Mouse (Mus musculus) left cerebral cortex, postnatal 36 days (tissue): ENCODE measurements around the gene Sipa1. TPM values are rescaled to one million over a fixed set of nuclear protein-coding genes. Genes with fewer than 3 reads are reported as not detected.
A peak's percentile ranks its signal among the peaks of the same experiment; 100 is the strongest.

ENCODE experiments used
- DNase-seq, 2 experiments: peaks; one replicate each; pipeline ENCODE4 v3.0.0; 2021 to 2022; ENCODE audit warnings: low spot score in 2 of 2, mixed read lengths in 1 of 2
- intact Hi-C: fragments of 180-260 bp; cut with DNase I; formaldehyde crosslinking; loops from one replicate; pipeline ENCODE4 v1.15.1; 2025
- microRNA-seq: library from miRNA; unstranded; fragments of <30 nt; microRNA quantifications from one replicate; pipeline ENCODE4 v1.2.0, GENCODE M21; 2022
- total RNA-seq, 2 experiments: library from RNA; stranded (reverse); gene quantifications; 2 replicates each; pipeline ENCODE4 v1.2.3; 2021

Gene Sipa1
- total RNA-seq, 2 experiments from 2014 or later = 14.0 to 22.8 TPM

DNA sequence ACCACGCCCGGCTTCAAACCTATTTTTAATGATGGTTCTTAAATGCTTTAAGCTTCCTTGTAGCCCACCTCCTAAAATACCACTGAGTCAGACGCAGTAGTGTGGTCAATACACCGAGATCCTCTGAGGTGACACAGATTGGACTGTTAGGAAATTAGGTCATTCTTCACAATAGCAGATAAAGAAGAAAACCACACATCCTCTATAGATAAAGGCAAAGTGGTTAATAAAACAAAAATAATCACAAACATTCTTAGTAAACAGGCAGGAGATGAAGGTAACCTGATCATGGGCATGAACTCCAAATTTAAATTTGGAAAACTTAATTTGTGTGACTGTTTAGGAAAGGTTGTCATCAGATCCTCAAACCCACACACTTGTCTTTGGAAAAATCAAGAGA lies 43.5 kb downstream of the Sipa1 start:
- intact Hi-C loops = loop anchor here (5.0 kb wide), 1 partner anchor 38 kb away; no protein-coding TSS in a partner anchor
- DNase-seq = no peak

DNA sequence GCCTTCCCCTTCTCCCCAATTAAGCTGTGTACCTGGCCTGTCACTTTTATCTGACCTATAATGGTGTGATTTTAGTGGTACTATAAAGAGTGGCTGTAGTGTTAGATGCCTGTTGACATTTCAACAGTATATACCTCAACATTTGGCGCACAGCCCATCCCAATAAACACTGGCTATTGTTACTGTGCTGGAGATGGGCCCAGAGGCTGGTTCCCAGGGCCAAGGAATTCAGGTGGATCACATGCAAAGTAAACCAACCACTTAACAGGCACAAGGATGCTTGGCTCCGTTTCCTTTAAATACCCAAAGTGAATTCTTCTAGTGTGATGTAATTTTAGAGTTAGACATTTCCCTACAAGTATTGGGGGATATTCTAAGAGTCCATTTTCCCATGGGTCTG lies 48.6 kb downstream of the Sipa1 start:
- DNase-seq = no peak
- intact Hi-C loops = no loop called here

DNA sequence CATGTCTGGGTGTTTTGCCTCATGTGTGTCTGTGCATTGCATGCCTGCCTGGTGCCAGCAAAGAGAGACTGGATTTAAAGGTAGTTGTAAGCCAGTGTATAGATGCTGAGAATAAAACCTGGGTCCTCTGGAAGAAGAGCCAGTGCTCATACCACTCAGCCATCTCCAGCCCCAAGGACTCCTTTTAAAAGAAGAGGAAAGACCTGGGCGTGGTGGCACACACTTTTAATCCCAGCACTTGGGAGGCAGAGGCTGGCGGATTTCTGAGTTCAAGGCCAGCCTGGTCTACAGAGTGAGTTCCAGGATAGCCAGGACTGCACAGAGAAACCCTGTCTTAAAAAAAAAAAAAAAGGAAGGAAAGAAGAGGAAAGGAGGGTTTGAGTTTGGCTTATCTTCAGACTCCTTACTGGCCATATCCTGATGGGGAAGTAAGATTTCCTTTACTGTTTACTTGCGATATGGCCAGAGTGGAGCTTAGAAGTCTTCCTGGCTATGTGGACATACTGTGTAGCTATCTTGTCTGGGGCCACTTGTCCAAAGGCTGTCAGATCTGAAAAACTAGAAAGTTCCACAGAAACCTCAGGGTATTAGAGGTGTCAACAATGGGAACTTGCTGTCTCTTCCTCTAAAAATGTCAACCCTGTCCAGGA lies 50.6 kb downstream of the Sipa1 start:
- intact Hi-C loops = no loop called here
- DNase-seq = no peak

DNA sequence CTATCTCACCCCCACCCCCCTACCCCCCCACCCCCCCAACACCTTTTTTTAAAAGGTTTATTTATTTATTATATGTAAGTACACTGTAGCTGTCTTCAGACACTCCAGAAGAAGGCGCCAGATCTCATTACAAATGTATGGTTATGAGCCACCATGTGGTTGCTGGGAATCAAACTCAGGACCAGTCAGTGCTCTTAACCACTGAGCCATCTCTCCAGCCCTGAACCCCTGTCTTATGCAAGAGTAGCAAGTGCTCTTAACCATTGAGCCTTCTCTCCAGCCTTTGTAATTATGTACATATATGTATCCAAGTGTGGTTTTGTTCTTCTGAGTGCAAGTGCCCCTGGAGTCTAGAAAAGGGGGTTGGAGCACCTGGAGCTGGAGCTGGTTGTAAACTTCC lies 51.5 kb downstream of the Sipa1 start:
- no peak for DNase-seq
- intact Hi-C loops = loop anchor here (2.0 kb wide), 1 partner anchor 77 kb away; the partner anchor contains the start of genes Map3k11 and Pcnx3

DNA sequence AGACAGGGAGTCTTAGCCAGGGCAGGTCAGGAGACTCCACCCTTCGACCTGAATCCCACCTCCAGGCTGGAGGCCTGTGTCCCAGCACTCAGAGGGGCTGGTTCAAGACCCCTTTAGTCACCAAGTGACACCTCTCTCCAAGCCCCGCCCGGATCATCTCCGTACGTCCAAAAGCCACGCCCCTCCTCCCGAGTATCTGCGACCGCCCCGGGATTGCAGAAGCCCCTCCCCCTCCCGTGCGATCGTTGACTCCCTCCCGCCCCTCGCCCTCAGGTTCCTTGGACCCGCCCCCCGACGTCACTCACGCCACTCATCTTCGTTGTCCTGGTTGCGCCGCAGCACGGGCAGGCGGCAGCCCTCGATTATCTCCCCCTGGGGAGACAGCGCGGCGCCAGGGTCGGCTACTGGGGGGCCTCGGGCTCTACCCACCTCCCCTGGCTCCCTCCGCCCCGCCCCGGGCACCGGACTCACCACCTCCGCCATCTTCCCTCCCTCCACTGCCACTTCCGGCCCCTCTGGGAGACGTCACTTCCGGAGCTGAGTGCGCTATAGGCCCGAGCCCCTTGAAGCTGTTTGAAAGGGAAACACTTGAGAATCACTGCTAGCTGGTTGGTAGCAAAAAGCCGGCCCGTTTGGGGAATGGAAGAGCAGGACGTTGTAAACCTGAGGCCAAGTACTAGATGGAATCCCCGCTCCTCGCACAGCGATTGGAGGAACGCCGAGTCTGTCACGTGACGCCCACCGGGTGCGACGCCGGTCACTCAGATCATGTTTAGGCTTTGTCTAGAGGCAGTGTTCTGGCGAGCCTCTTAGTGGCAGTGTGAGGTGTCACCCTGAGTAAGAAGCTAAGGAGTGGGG lies 53.7 kb downstream of the Sipa1 start, which contains the start of gene Kat5:
Gene Kat5 (minus strand): TSS at position 691 of the 858 bp plus-strand sequence.
- intact Hi-C loops = loop anchor here (2.0 to 5.0 kb wide), 2 partner anchors 38 to 79 kb away; partner anchors contain the start of genes Map3k11 and Pcnx3
- DNase-seq = peak; percentile 96

DNA sequence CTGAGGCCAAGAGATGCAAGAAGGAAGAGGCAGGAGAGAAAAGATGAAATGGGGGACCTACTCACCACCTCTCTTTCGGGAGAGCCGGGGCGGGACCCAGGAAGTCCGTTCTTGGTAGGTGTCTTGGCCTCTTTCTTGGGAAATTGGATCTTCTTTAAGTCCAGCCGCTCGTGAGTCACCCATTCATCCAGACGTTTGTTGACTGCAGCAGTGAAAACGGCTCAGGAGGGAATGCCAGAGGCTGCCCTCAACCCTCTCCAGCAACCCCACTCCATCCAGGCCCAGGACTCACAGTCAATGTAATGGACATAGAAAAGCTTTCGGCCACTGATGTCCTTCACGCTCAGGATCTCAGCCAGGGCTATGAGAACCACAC lies 54.3 kb downstream of the Sipa1 start:
- DNase-seq = no peak
- intact Hi-C loops = loop anchor here (5.0 kb wide), 1 partner anchor 38 kb away; no protein-coding TSS in a partner anchor

DNA sequence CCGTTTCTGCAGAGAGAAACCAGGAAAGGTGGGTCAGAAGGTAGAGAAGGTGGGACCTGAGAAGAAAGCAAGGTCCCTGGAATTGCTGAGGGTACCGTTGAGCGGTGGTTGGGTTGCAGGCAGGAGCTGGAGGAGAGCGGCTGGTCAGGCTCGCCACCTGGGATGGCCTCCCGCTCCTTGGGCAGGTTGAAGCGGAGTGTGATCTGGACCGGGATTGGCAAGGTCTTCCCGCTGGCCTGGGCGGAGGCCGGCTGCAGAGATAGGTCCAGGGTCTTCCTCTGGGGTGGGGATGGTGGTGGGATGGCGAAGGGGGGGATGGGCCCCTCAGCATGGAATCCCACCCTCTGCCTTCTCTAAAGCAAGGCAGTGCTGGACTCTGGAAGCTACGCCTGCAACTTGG lies 54.8 kb downstream of the Sipa1 start:
- intact Hi-C loops = loop anchor here (5.0 kb wide), 1 partner anchor 39 kb away; no protein-coding TSS in a partner anchor
- DNase-seq = no peak

DNA sequence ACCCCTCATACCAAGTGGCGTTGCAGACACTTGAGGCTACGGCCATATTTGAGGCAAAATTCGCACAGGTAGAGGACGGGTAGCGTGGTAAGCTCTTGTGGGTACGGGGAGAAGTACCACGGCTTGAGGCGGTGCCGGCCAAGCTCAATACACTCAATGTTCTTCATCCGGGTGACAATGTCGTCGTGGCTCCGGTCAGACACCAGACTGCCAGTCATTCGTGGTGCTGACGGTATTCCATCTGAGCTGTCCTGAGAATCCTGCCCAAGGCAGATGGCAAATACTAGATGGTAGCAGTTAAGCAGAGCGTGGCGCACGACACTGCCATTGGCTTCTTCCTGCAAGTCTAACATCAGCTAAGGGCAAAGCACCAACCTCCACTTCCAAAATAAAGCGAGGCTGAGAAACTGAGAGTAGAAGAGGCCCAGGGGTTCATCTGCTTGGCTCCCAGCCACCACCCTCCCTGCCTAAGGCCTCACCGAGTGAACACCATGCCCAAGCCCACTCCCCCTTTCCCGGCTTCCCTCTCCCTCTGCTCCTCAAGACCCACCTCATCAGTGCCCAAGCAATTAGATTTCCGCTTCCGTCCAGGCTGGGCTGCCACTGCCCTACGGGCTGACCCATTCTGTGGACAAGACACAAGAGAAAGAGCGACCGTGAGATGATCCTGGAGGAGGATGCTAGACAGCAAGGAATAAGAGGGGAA lies 55.6 kb downstream of the Sipa1 start:
- no peak for DNase-seq
- intact Hi-C loops = loop anchor here (5.0 kb wide), 1 partner anchor 39 kb away; no protein-coding TSS in a partner anchor

DNA sequence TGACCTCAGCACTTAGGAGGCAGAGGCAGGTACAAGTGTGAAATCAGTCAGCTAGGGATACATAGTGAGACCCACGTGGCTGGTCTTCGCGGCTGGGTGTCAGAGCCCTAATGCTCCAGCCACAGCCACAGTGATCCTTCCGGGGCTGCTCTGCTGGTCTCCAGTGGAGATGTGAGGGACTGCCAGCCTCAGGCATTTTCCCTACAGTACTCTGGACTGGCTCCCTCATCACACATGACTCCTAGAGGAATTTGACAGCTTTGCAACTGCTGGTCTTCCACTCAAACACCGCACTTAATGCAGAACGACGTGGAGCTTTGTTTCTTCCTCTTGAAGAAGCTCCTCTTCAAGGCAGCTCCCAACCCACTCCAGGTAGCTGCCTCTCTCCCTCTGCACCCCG lies 57.3 kb downstream of the Sipa1 start:
- no peak for DNase-seq
- intact Hi-C loops = loop anchor here (5.0 kb wide), 1 partner anchor 41 kb away; no protein-coding TSS in a partner anchor

DNA sequence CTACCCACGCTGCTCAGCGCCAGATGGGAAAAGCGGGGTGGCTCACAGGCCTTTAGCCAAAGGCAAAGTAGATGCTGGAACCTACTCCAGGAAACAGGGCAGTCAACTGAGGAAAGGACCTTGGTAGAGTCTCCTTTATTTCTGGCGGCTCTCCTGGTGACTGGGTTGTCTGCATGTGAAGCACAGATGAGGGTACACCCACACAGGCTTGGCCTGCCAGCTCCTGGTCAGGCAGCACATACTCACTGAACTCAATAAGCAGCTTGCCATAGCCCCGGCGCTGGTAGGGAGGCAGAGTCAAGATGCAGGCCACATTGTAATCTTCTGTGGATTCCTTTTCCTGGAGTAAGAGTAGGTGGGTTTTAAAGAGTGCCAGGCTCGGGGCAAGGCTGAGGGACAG lies 58.4 kb downstream of the Sipa1 start:
- peak; percentile 16 to 41 for DNase-seq
- intact Hi-C loops = loop anchor here (5.0 kb wide), 1 partner anchor 42 kb away; no protein-coding TSS in a partner anchor

DNA sequence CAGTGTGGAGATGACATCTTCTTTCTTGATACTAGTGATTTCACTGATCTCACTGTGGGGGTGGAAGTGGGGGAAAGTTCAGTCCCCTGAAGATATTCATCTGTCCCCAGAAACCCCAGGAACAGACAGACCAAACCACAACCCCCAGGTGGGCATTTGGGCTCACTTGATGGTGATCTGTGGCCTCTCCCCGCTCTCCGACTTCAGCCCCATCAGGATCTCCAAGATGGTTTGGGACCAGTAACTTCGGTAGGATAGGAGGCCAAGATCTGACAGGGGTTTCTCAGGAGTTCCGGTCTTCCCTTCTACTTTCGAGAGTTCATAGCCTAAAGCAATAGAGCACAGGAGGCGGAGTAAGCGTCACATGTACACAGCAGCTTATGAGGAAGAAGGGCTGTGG lies 59.8 kb downstream of the Sipa1 start:
- intact Hi-C loops = no loop called here
- DNase-seq = no peak

DNA sequence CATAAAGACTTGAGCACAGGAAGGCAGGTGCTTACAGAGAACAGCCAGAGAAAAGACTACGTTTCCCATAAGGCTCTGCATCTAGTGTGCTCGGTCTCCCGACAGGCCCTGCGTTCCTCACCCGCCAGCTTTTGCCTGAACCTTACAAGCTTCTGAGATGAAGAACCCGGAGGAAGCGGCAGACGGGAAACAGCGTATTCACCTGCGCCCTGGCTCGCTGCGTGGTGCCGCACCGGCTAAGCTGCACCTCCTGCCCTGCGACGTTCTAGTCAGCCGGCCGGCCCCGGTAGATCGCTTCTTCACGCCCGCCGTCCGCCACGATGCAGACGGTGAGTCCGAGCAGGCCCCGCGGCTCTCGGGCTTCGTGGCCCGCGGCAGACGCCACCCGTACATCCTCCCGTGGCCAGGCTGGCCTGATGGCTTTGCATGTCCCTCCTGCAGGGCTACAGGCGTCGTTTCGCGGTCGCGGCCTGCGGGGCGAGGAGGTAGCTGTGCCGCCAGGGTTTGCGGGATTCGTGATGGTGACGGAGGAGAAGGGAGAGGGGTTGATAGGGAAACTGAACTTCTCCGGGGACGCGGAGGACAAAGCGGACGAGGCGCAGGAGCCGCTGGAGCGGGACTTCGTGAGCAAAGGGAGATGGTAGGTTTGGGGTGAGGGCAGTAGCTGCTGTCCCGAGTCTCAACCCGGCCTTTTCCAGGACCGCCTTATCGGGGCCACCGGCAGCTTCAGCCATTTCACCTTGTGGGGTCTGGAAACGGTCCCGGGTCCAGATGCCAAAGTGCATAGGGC lies 61.6 kb downstream of the Sipa1 start, which contains the start of gene Rnaseh2c:
Gene Rnaseh2c (plus strand): TSS at position 122 of the 790 bp plus-strand sequence.
- intact Hi-C loops = no loop called here
- DNase-seq = peak; percentile 81 to 84

Small RNA genes within 50 kb of the gene (microRNA-seq; reads per million reads assigned to microRNA genes)
- gene Mir6987 = 0.76 reads per million

Other genes with a start within 250 kb of the Sipa1 start
- 100 to 1,000 TPM; 245 to 260 TPM for gene Drap1, start 238.7 kb downstream of the Sipa1 start, total RNA-seq
- gene AI837181, start 238.6 kb downstream of the Sipa1 start, total RNA-seq = 10 to 100 TPM; 70.2 to 78.3 TPM
- not detected for gene Fosl1, start 216.2 kb downstream of the Sipa1 start, total RNA-seq
- 10 to 100 TPM; 28.5 to 31.7 TPM for gene Ccdc85b, start 205.8 kb downstream of the Sipa1 start, total RNA-seq
- 10 to 100 TPM; 87.2 to 95.1 TPM for gene Fibp, start 203.1 kb downstream of the Sipa1 start, total RNA-seq
- gene Ctsw, start 195.2 kb downstream of the Sipa1 start, total RNA-seq = under 1 TPM in 1 of 2 experiments, not detected in 1; 0.86 TPM
- gene Efemp2, start 189.8 kb downstream of the Sipa1 start, total RNA-seq = 10 to 100 TPM; 11.2 to 16.0 TPM
- gene Mus81, start 175.3 kb downstream of the Sipa1 start, total RNA-seq = 10 to 100 TPM; 30.5 to 31.1 TPM
- gene Cfl1, start 173.3 kb downstream of the Sipa1 start, total RNA-seq = 1,000 to 10,000 TPM; 1,319 to 1,567 TPM
- gene 1700020D05Rik, start 159.9 kb downstream of the Sipa1 start, total RNA-seq = 10 to 100 TPM in 1 of 2 experiments, 1 to 10 TPM in 1; 2.7 to 11.0 TPM
- gene Snx32, start 153.2 kb downstream of the Sipa1 start, total RNA-seq = 10 to 100 TPM; 77.2 to 89.0 TPM
- gene Ovol1, start 103.1 kb downstream of the Sipa1 start, total RNA-seq = not detected
- 1 to 10 TPM; 6.6 to 7.3 TPM for gene Ap5b1, start 95.7 kb downstream of the Sipa1 start, total RNA-seq
- gene Rnaseh2c, start 61.8 kb downstream of the Sipa1 start, total RNA-seq = 10 to 100 TPM; 73.2 to 74.8 TPM
- 100 to 1,000 TPM in 1 of 2 experiments, 10 to 100 TPM in 1; 80.4 to 105 TPM for gene Kat5, start 53.5 kb downstream of the Sipa1 start, total RNA-seq
- gene Rela, start 26.2 kb downstream of the Sipa1 start, total RNA-seq = 10 to 100 TPM; 18.1 to 19.8 TPM
- gene Map3k11, start 25.0 kb upstream of the Sipa1 start, total RNA-seq = 10 to 100 TPM; 17.3 to 19.2 TPM
- gene Pcnx3, start 25.2 kb upstream of the Sipa1 start, total RNA-seq = 10 to 100 TPM; 66.1 to 83.1 TPM
- not detected for gene Kcnk7, start 40.7 kb upstream of the Sipa1 start, total RNA-seq
- gene Ehbp1l1, start 62.6 kb upstream of the Sipa1 start, total RNA-seq = 10 to 100 TPM; 22.9 to 27.1 TPM
- 10 to 100 TPM; 26.8 to 28.7 TPM for gene Fam89b, start 65.9 kb upstream of the Sipa1 start, total RNA-seq
- 10 to 100 TPM; 25.1 to 40.3 TPM for gene Ltbp3, start 77.2 kb upstream of the Sipa1 start, total RNA-seq
- 10 to 100 TPM; 90.5 to 98.8 TPM for gene Scyl1, start 107.7 kb upstream of the Sipa1 start, total RNA-seq
- 10 to 100 TPM; 11.6 to 13.3 TPM for gene Frmd8, start 211.6 kb upstream of the Sipa1 start, total RNA-seq
- 1 to 10 TPM; 3.0 to 4.1 TPM for gene Slc25a45, start 214.1 kb upstream of the Sipa1 start, total RNA-seq
- gene Tigd3, start 230.4 kb upstream of the Sipa1 start, total RNA-seq = 1 to 10 TPM; 4.3 to 4.5 TPM
- 10 to 100 TPM; 77.5 to 96.5 TPM for gene Dpf2, start 249.3 kb upstream of the Sipa1 start, total RNA-seq